Mouse (Mus musculus): ENCODE measurements around the gene Tmem269. TPM values are rescaled to one million over a fixed set of nuclear protein-coding genes. Genes with fewer than 3 reads are reported as not detected.

Tmem269 gene
- polyA plus RNA-seq, 1 experiment from 2014 or later = not detected

- Histone ChIP-seq H3K4me3 (no peak overlapping the region), H3K4me2 (no peak overlapping the region), H3K27ac (no peak overlapping the region), H3K4me1 (peaks cover 3% of the 10 kb centered on the region), H3K9me3 (no peaks in the 10 kb centered on the region), H3K9ac (no peak overlapping the region), H3K27me3 (0 out of 2 replicates have a peak, but pooled peaks cover 7% of the 10 kb centered on the region), H3K36me3 (no peaks in the 10 kb centered on the region)
- no peak for ATAC-seq (ENCODE audit: insufficient number of reproducible peaks, insufficient read depth, low FRiP score, low TSS enrichment, low read depth)
- WGBS = 68% methylated on average over 3 of the region's 3 CpGs
Observed at GRCm38 (mm10) chr4:119191273-119191672, 26.7 kb downstream of the Tmem269 start.

- Histone ChIP-seq H3K27me3 (0 out of 2 replicates have a peak, but pooled peaks cover 7% of the 10 kb centered on the region), H3K4me3 (no peak overlapping the region), H3K9ac (no peak overlapping the region), H3K36me3 (no peaks in the 10 kb centered on the region), H3K9me3 (no peaks in the 10 kb centered on the region), H3K27ac (no peak overlapping the region), H3K4me1 (no peaks in the 10 kb centered on the region), H3K4me2 (no peak overlapping the region)
- no peak for ATAC-seq (ENCODE audit: insufficient number of reproducible peaks, insufficient read depth, low FRiP score, low TSS enrichment, low read depth)
- 83% methylated on average over 8 of the region's 8 CpGs for WGBS
Observed at GRCm38 (mm10) chr4:119190618-119191017, 27.4 kb downstream of the Tmem269 start.

GRCm38 (mm10) chr4:119189864-119190263 is 28.2 kb downstream of the Tmem269 start, which contains the start of gene Ermap:
Gene Ermap, minus strand, starts transcription at chr4:119190011.
- 72% methylated on average over 6 of the region's 6 CpGs for WGBS
- no peak within 1 kb of the TSS for H3K27ac ChIP-seq
- H3K36me3 ChIP-seq = no peaks in the 10 kb centered on the region
- H3K9ac ChIP-seq = no peak within 1 kb of the TSS
- 0 out of 2 replicates have a peak, but pooled peaks cover 7% of the 10 kb centered on the region for H3K27me3 ChIP-seq
- H3K4me2 ChIP-seq = no peak within 1 kb of the TSS
- ATAC-seq (ENCODE audit: insufficient number of reproducible peaks, insufficient read depth, low FRiP score, low TSS enrichment, low read depth) = no peak
- H3K4me1 ChIP-seq = no peaks in the 10 kb centered on the region
- no peaks in the 10 kb centered on the region for H3K9me3 ChIP-seq
- no peak within 1 kb of the TSS for H3K4me3 ChIP-seq

GRCm38 (mm10) chr4:119189392-119189791 is 28.6 kb downstream of the Tmem269 start:
- Histone ChIP-seq H3K4me2 (no peak overlapping the region), H3K4me1 (no peaks in the 10 kb centered on the region), H3K4me3 (no peak overlapping the region), H3K36me3 (no peaks in the 10 kb centered on the region), H3K9ac (no peak overlapping the region), H3K27ac (no peak overlapping the region), H3K27me3 (0 out of 2 replicates have a peak, but pooled peaks cover 7% of the 10 kb centered on the region), H3K9me3 (no peaks in the 10 kb centered on the region)
- ATAC-seq (ENCODE audit: insufficient number of reproducible peaks, insufficient read depth, low FRiP score, low TSS enrichment, low read depth) = no peak
- WGBS = 77% methylated on average over 6 of the region's 6 CpGs

GRCm38 (mm10) chr4:119188060-119188785 is 29.8 kb downstream of the Tmem269 start:
- ATAC-seq (ENCODE audit: insufficient number of reproducible peaks, insufficient read depth, low FRiP score, low TSS enrichment, low read depth) = no peak
- Histone ChIP-seq H3K9me3 (no peaks in the 10 kb centered on the region), H3K4me1 (no peaks in the 10 kb centered on the region), H3K27me3 (0 out of 2 replicates have a peak, but pooled peaks cover 7% of the 10 kb centered on the region), H3K36me3 (no peaks in the 10 kb centered on the region), H3K27ac (no peak overlapping the region), H3K4me2 (no peak overlapping the region), H3K4me3 (no peak overlapping the region), H3K9ac (no peak overlapping the region)
- 53% methylated on average over 11 of the region's 11 CpGs for WGBS

- Histone ChIP-seq H3K4me1 (no peaks in the 10 kb centered on the region), H3K36me3 (no peaks in the 10 kb centered on the region), H3K4me2 (no peak overlapping the region), H3K27me3 (0 out of 2 replicates have a peak, but pooled peaks cover 7% of the 10 kb centered on the region), H3K9me3 (no peaks in the 10 kb centered on the region), H3K9ac (no peak overlapping the region), H3K4me3 (no peak overlapping the region), H3K27ac (no peak overlapping the region)
- ATAC-seq (ENCODE audit: insufficient number of reproducible peaks, insufficient read depth, low FRiP score, low TSS enrichment, low read depth) = no peak
- 85% methylated on average over 4 of the region's 4 CpGs for WGBS
Observed at GRCm38 (mm10) chr4:119185771-119186170, 32.2 kb downstream of the Tmem269 start.

GRCm38 (mm10) chr4:119183525-119183924 is 34.5 kb downstream of the Tmem269 start:
- Histone ChIP-seq H3K4me2 (no peak overlapping the region), H3K27me3 (0 out of 2 replicates have a peak, but pooled peaks cover 6% of the 10 kb centered on the region), H3K4me1 (no peaks in the 10 kb centered on the region), H3K36me3 (no peaks in the 10 kb centered on the region), H3K9me3 (no peaks in the 10 kb centered on the region), H3K27ac (no peak overlapping the region), H3K9ac (no peak overlapping the region), H3K4me3 (no peak overlapping the region)
- WGBS = 44% methylated on average over 1 of the region's 1 CpGs
- no peak for ATAC-seq (ENCODE audit: insufficient number of reproducible peaks, insufficient read depth, low FRiP score, low TSS enrichment, low read depth)

GRCm38 (mm10) chr4:119181456-119181855 is 36.6 kb downstream of the Tmem269 start:
- Histone ChIP-seq H3K27ac (no peak overlapping the region), H3K27me3 (no peaks in the 10 kb centered on the region), H3K4me1 (no peaks in the 10 kb centered on the region), H3K36me3 (no peaks in the 10 kb centered on the region), H3K9me3 (no peaks in the 10 kb centered on the region), H3K9ac (no peak overlapping the region), H3K4me3 (no peak overlapping the region), H3K4me2 (no peak overlapping the region)
- WGBS = 85% methylated on average over 9 of the region's 9 CpGs
- no peak for ATAC-seq (ENCODE audit: insufficient number of reproducible peaks, insufficient read depth, low FRiP score, low TSS enrichment, low read depth)

GRCm38 (mm10) chr4:119180133-119180707 is 37.8 kb downstream of the Tmem269 start:
- H3K4me1 ChIP-seq = no peaks in the 10 kb centered on the region
- H3K9me3 ChIP-seq = no peaks in the 10 kb centered on the region
- no peaks in the 10 kb centered on the region for H3K36me3 ChIP-seq
- H3K4me3 ChIP-seq = no peak overlapping the region
- WGBS = 70% methylated on average over 4 of the region's 4 CpGs
- no peak overlapping the region for H3K4me2 ChIP-seq
- ATAC-seq (ENCODE audit: insufficient number of reproducible peaks, insufficient read depth, low FRiP score, low TSS enrichment, low read depth) = no peak
- H3K27ac ChIP-seq = no peak overlapping the region
- no peaks in the 10 kb centered on the region for H3K27me3 ChIP-seq
- H3K9ac ChIP-seq = no peak overlapping the region

- Histone ChIP-seq H3K4me2 (no peak overlapping the region), H3K4me1 (no peaks in the 10 kb centered on the region; the same call in 1 of the 2 replicates), H3K27ac (no peak overlapping the region), H3K9ac (no peak overlapping the region), H3K4me3 (no peak overlapping the region), H3K27me3 (no peaks in the 10 kb centered on the region), H3K9me3 (no peaks in the 10 kb centered on the region), H3K36me3 (no peaks in the 10 kb centered on the region)
- ATAC-seq (ENCODE audit: insufficient number of reproducible peaks, insufficient read depth, low FRiP score, low TSS enrichment, low read depth) = no peak
- WGBS = 77% methylated on average over 18 of the region's 18 CpGs
Observed at GRCm38 (mm10) chr4:119178331-119178730, 39.7 kb downstream of the Tmem269 start.

- no peaks in the 10 kb centered on the region for H3K9me3 ChIP-seq
- no peak overlapping the region for H3K27ac ChIP-seq
- 65% methylated on average over 5 of the region's 5 CpGs for WGBS
- no peak overlapping the region for H3K4me3 ChIP-seq
- H3K27me3 ChIP-seq = no peaks in the 10 kb centered on the region
- no peak for ATAC-seq (ENCODE audit: insufficient number of reproducible peaks, insufficient read depth, low FRiP score, low TSS enrichment, low read depth)
- H3K4me2 ChIP-seq = no peak overlapping the region
- no peaks in the 10 kb centered on the region for H3K36me3 ChIP-seq
- no peak overlapping the region for H3K9ac ChIP-seq
- H3K4me1 ChIP-seq = peaks cover 6% of the 10 kb centered on the region
Observed at GRCm38 (mm10) chr4:119177702-119178101, 40.3 kb downstream of the Tmem269 start.

All from embryonic facial prominence, embryonic 13.5 days (tissue).